ENCODE assay signal across 29 mouse cellular contexts in the genomic region with DNA sequence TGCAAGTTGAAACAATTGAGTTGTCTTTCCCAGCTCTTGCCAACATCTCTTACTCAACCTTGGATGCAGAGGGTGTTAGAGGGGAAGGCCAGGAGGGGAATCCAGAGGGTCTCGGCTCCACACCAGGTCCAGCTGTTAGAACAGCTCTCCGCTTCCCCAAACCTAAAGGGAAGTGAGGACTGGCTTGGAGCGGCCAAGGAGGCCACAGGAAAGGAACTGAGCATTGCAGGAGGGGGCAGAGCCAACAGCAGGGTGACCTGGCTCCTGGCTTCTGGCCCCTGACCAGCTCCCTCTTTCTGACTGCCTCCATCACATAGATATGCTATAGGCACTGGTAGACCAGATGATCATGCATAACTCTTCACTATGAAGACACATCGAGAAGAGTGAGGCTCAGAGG.
DNase-seq lines count a peak whose midpoint lies in the region; ATAC-seq and TF ChIP-seq lines count a peak whose summit lies in the region.
"Had no signal": no experiment of that assay in that cellular context is flagged by ENCODE, and none has a peak within 500 bp of the region (broad histone marks: within the 10 kb centered on the region; RNA-seq: fewer than 3 reads in every experiment).

No protein-coding gene starts in this region.

- no peaks in the 10 kb centered on the region for H3K27me3 ChIP-seq in hindbrain, postnatal 0 days (ENCODE audit: insufficient read depth, low read length)
- no peaks in the 10 kb centered on the region for H3K27me3 ChIP-seq in hindbrain, embryonic 16.5 days (replicated peaks; ENCODE audit: control insufficient read depth, insufficient read depth, low read length)
- H3K27me3 ChIP-seq in midbrain, embryonic 10.5 days (ENCODE audit: low read depth, poor library complexity, severe bottlenecking): no peaks in the 10 kb centered on the region
- no peaks in the 10 kb centered on the region for H3K27me3 ChIP-seq in midbrain, postnatal 0 days (ENCODE audit: insufficient read depth, low read length)
- H3K27me3 ChIP-seq: embryonic facial prominence, embryonic 12.5 days; intestine, embryonic 15.5 days; limb, embryonic 12.5 days; liver, embryonic 15.5 days; stomach, embryonic 15.5 days had no signal

- no peak overlapping the region for H3K9ac ChIP-seq in hindbrain, postnatal 0 days (replicated peaks; ENCODE audit: low read length)
- H3K9ac ChIP-seq in hindbrain, embryonic 16.5 days (ENCODE audit: low read depth, low read length): no peak overlapping the region
- H3K9ac ChIP-seq in midbrain, postnatal 0 days (replicated peaks; ENCODE audit: low read length, poor library complexity, severe bottlenecking): no peak overlapping the region
- H3K9ac ChIP-seq: embryonic facial prominence, embryonic 12.5 days; forebrain, postnatal 0 days; hindbrain, embryonic 14.5 days; intestine, embryonic 15.5 days; limb, embryonic 12.5 days; liver, embryonic 15.5 days; lung, embryonic 14.5 days; stomach, embryonic 15.5 days had no signal

- peaks cover 6% of the 10 kb centered on the region; the same call in 1 of the 2 replicates for H3K4me1 ChIP-seq in hindbrain, postnatal 0 days (ENCODE audit: insufficient read depth, low read length)
- peaks cover 6% of the 10 kb centered on the region for H3K4me1 ChIP-seq in hindbrain, embryonic 16.5 days (ENCODE audit: control insufficient read depth, insufficient read depth, low read depth, low read length)
- peaks cover 28% of the 10 kb centered on the region for H3K4me1 ChIP-seq in midbrain, embryonic 10.5 days
- H3K4me1 ChIP-seq in midbrain, postnatal 0 days (ENCODE audit: insufficient read depth, low read length): no peaks in the 10 kb centered on the region

- no peaks in the 10 kb centered on the region for H3K9me3 ChIP-seq in hindbrain, postnatal 0 days (ENCODE audit: low read length)
- no peaks in the 10 kb centered on the region for H3K9me3 ChIP-seq in hindbrain, embryonic 16.5 days (ENCODE audit: control insufficient read depth, low read length)
- no peaks in the 10 kb centered on the region for H3K9me3 ChIP-seq in midbrain, embryonic 10.5 days (replicated peaks)
- no peaks in the 10 kb centered on the region for H3K9me3 ChIP-seq in midbrain, postnatal 0 days (ENCODE audit: low read length)
- H3K9me3 ChIP-seq: embryonic facial prominence, embryonic 12.5 days; intestine, embryonic 15.5 days; limb, embryonic 12.5 days; liver, embryonic 15.5 days; stomach, embryonic 15.5 days had no signal

- no peak for DNase-seq in hindbrain, postnatal 0 days (ENCODE audit: low spot score)
- no peak for DNase-seq in midbrain, embryonic 10.5 days (ENCODE audit: low spot score)
- DNase-seq in midbrain, postnatal 0 days (ENCODE audit: low spot score): no peak
- DNase-seq in embryo, embryonic 9.5 days (ENCODE audit: extremely low spot score): no peak
- DNase-seq: adrenal gland, postnatal 25 days; B cell, adult 2 months; cerebellum, adult 18-20 months; cerebellum, postnatal 10 days; forebrain, postnatal 0 days; kidney, adult 8-10 months; kidney, postnatal 4 days; lung, embryonic 14.5 days; retina, postnatal 1 day; right cerebral cortex, postnatal 25 days; thymus, adult 18-20 months; thymus, postnatal 25 days had no signal

- H3K27ac ChIP-seq in hindbrain, postnatal 0 days: peak overlapping the region; percentile 60; the same call in 1 of the 2 replicates
- H3K27ac ChIP-seq in hindbrain, embryonic 16.5 days (ENCODE audit: low read depth, low read length): no peak overlapping the region; the same call in 1 of the 2 replicates
- 0 out of 2 replicates have a peak overlapping the region, but pooled peaks have one; percentile 15 for H3K27ac ChIP-seq in midbrain, embryonic 10.5 days (replicated peaks)
- H3K27ac ChIP-seq in midbrain, postnatal 0 days (ENCODE audit: low read depth, low read length): no peak overlapping the region
- H3K27ac ChIP-seq: forebrain, embryonic 10.5 days; hindbrain, embryonic 14.5 days; intestine, embryonic 15.5 days; kidney, postnatal 0 days; limb, embryonic 12.5 days; liver, embryonic 15.5 days; macrophage had no signal

- no peak for ATAC-seq in hindbrain, postnatal 0 days
- ATAC-seq in hindbrain, embryonic 16.5 days: no peak
- ATAC-seq in midbrain, postnatal 0 days (ENCODE audit: low FRiP score): no peak
- peak; percentile 80 for ATAC-seq in megakaryocyte, adult 5-6 weeks (ENCODE audit: poor library complexity, severe bottlenecking)
- ATAC-seq in erythroid progenitor cell, adult 5-6 weeks (replicated peaks; ENCODE audit: low FRiP score, poor library complexity, severe bottlenecking): no peak

- H3K36me3 ChIP-seq in hindbrain, postnatal 0 days (ENCODE audit: insufficient read depth, low read length): no peaks in the 10 kb centered on the region
- H3K36me3 ChIP-seq in hindbrain, embryonic 16.5 days (ENCODE audit: control insufficient read depth, insufficient read depth, low read length): no peaks in the 10 kb centered on the region
- H3K36me3 ChIP-seq in midbrain, embryonic 10.5 days: 0 out of 2 replicates have a peak, but pooled peaks cover 9% of the 10 kb centered on the region
- H3K36me3 ChIP-seq in midbrain, postnatal 0 days (ENCODE audit: insufficient read depth, low read length): no peaks in the 10 kb centered on the region
- H3K36me3 ChIP-seq: intestine, embryonic 15.5 days; liver, embryonic 15.5 days; stomach, embryonic 15.5 days had no signal

- no peak overlapping the region for H3K4me2 ChIP-seq in hindbrain, postnatal 0 days (ENCODE audit: low read depth, low read length)
- H3K4me2 ChIP-seq in hindbrain, embryonic 16.5 days (ENCODE audit: low read length): no peak overlapping the region
- no peak overlapping the region for H3K4me2 ChIP-seq in midbrain, postnatal 0 days (ENCODE audit: low read depth, low read length, poor library complexity, severe bottlenecking)
- H3K4me2 ChIP-seq: embryonic facial prominence, embryonic 12.5 days; hindbrain, embryonic 14.5 days; intestine, embryonic 15.5 days; limb, embryonic 12.5 days; liver, embryonic 15.5 days; midbrain, embryonic 11.5 days; stomach, embryonic 15.5 days had no signal

- TF ChIP-seq CTCF in hindbrain, postnatal 0 days (IDR thresholded peaks at IDR 0.05; ENCODE audit: low read depth): no peak
- no peak for TF ChIP-seq CTCF in midbrain, postnatal 0 days (IDR thresholded peaks at IDR 0.05)

- WGBS in hindbrain, postnatal 0 days: 81% methylated on average over 4 of the region's 4 CpGs
- WGBS in hindbrain, embryonic 16.5 days: 95% methylated on average over 4 of the region's 4 CpGs
- 92% methylated on average over 4 of the region's 4 CpGs for WGBS in midbrain, embryonic 10.5 days
- WGBS in midbrain, postnatal 0 days: 80% methylated on average over 4 of the region's 4 CpGs

- no peak overlapping the region for H3K4me3 ChIP-seq in hindbrain, postnatal 0 days (ENCODE audit: low read length)
- H3K4me3 ChIP-seq in hindbrain, embryonic 16.5 days (ENCODE audit: low read length): no peak overlapping the region
- no peak overlapping the region for H3K4me3 ChIP-seq in midbrain, embryonic 10.5 days
- H3K4me3 ChIP-seq in midbrain, postnatal 0 days (ENCODE audit: low read depth, low read length): no peak overlapping the region
- H3K4me3 ChIP-seq: embryonic facial prominence, embryonic 12.5 days; forebrain, embryonic 10.5 days; intestine, embryonic 15.5 days; limb, embryonic 12.5 days; liver, embryonic 15.5 days; stomach, embryonic 15.5 days had no signal

Comparison
In these comparisons a context has a peak if more than half of its experiments do, and no peak if none do; other contexts are left out.
1. H3K27ac ChIP-seq: peak in hindbrain, postnatal 0 days (single experiment) and midbrain, embryonic 10.5 days (single experiment); none in hindbrain, embryonic 16.5 days (single experiment) and midbrain, postnatal 0 days (single experiment).